Mouse (Mus musculus) cerebellum, postnatal 4 days (tissue): ENCODE data around the gene Nadk.

ENCODE experiments used
- DNase-seq, 2 experiments: peaks; one replicate each; pipeline ENCODE4 v3.0.0; 2022; ENCODE audit warnings: low spot score in 2 of 2, mixed read lengths in 1 of 2

Nadk gene

GRCm38 (mm10) chr4:155603801-155604200 lies 41.6 kb downstream of the Nadk start:
- no peak for DNase-seq

- DNase-seq = no peak
These were observed 43.0 kb downstream of the Nadk start for GRCm38 (mm10) chr4:155605132-155605531.

- DNase-seq = no peak
These were observed 44.6 kb downstream of the Nadk start for GRCm38 (mm10) chr4:155606825-155607224.

GRCm38 (mm10) chr4:155611860-155612259 lies 49.7 kb downstream of the Nadk start:
- DNase-seq = no peak

- no peak for DNase-seq
These were observed 51.1 kb downstream of the Nadk start for GRCm38 (mm10) chr4:155613264-155613663.

GRCm38 (mm10) chr4:155618321-155618720 lies 56.1 kb downstream of the Nadk start:
- DNase-seq = no peak

GRCm38 (mm10) chr4:155624338-155625291 lies 62.4 kb downstream of the Nadk start, which contains the start of gene Cdk11b:
TSS of gene Cdk11b (plus strand) at chr4:155624854.
- DNase-seq = peak; percentile 96

- no peak for DNase-seq
These were observed 68.1 kb downstream of the Nadk start for GRCm38 (mm10) chr4:155630267-155630666.

- no peak for DNase-seq
These were observed 73.8 kb downstream of the Nadk start for GRCm38 (mm10) chr4:155635766-155636499.
